Mouse (Mus musculus) ES-E14 (cell line): ENCODE measurements around the gene Ly6c1. TPM values are rescaled to one million over a fixed set of nuclear protein-coding genes. Genes with fewer than 3 reads are reported as not detected.
"Not testable (repeated sequence)": the region's sequence is repeated elsewhere in the genome, so short reads cannot be mapped to it uniquely, and the experiment has no call there.

Experiments used
- DNase-seq: peaks from one replicate; pipeline ENCODE4 v3.0.0-alpha.2; 2013; ENCODE audit warnings: low read depth, low spot score
- H3K27ac ChIP-seq: 2 replicates; pipeline ENCODE4 v1.5.1; 2012; ENCODE audit warnings: low read depth, mild to moderate bottlenecking, low read length, moderate library complexity, mixed read lengths; ENCODE audit not compliant: poor library complexity, insufficient read depth, severe bottlenecking
- H3K36me3 ChIP-seq: 2 replicates; pipeline ENCODE4 v1.6.1; 2012; ENCODE audit warnings: mild to moderate bottlenecking, low read length, moderate library complexity, mixed read lengths; ENCODE audit not compliant: control insufficient read depth, poor library complexity, insufficient read depth, severe bottlenecking
- H3K4me1 ChIP-seq, 2 experiments: fragments of 150-350 bp in 1 of 2; sonication (generic) in 1 of 2; 2 replicates each; pipeline ENCODE4 v1.6.1; 2012; ENCODE audit warnings: low read length in 2 of 2, mild to moderate bottlenecking in 1 of 2, mixed read lengths in 1 of 2; ENCODE audit not compliant: control insufficient read depth in 2 of 2, insufficient read depth in 2 of 2, poor library complexity in 1 of 2
- H3K4me3 ChIP-seq, 2 experiments: fragments of 150-350 bp in 1 of 2; sonication (generic) in 1 of 2; 2 replicates each; pipeline ENCODE4 v1.5.1; 2012; ENCODE audit warnings: low read length in 2 of 2, low read depth in 1 of 2, mild to moderate bottlenecking in 1 of 2, mixed read lengths in 1 of 2; ENCODE audit not compliant: insufficient read depth in 1 of 2, poor library complexity in 1 of 2, severe bottlenecking in 1 of 2
- H3K9ac ChIP-seq: 2 replicates; pipeline ENCODE4 v1.6.1; 2012; ENCODE audit warnings: low read depth, mild to moderate bottlenecking, low read length, mixed read lengths; ENCODE audit not compliant: poor library complexity, insufficient read depth, severe bottlenecking
- H3K9me3 ChIP-seq: fragments of 150-350 bp; sonication (generic); 2 replicates; pipeline ENCODE4 v1.6.1; 2012; ENCODE audit warnings: low read depth, mild to moderate bottlenecking, low read length; ENCODE audit not compliant: control insufficient read depth, insufficient read depth
- CHD2 ChIP-seq: IDR thresholded peaks from 2 replicates; pipeline ENCODE4 v1.6.1; 2014; ENCODE audit warnings: mild to moderate bottlenecking, low read depth, low read length, inconsistent platforms
- HCFC1 ChIP-seq: IDR thresholded peaks from 2 replicates; pipeline ENCODE4 v1.6.1; 2012; ENCODE audit warnings: low read length, inconsistent platforms, borderline replicate concordance; ENCODE audit not compliant: insufficient read depth
- MAFK ChIP-seq: IDR thresholded peaks from 2 replicates; pipeline ENCODE4 v1.6.1; 2014; ENCODE audit warnings: mild to moderate bottlenecking, low read depth, low read length, inconsistent platforms; ENCODE audit not compliant: insufficient read depth
- ZC3H11A ChIP-seq: IDR thresholded peaks from 2 replicates; pipeline ENCODE4 v1.6.1; 2012; ENCODE audit warnings: low read depth, mild to moderate bottlenecking, inconsistent platforms, low read length, borderline replicate concordance
- ZNF384 ChIP-seq: IDR thresholded peaks from 2 replicates; pipeline ENCODE4 v1.6.1; 2012; ENCODE audit warnings: low read depth, low read length, inconsistent platforms
- in situ Hi-C, 2 experiments: fragments of 600-800 bp; cut with MboI; formaldehyde crosslinking; loops; one replicate each; pipeline ENCODE4 v1.15.1; 2025; ENCODE audit warnings: low sequenced_read_pairs in 2 of 2, inconsistent platforms in 1 of 2; ENCODE audit not compliant: unreplicated experiment in 2 of 2
- total RNA-seq: library from RNA; depleted of rRNA; stranded (reverse); fragments of 300-350 nt; gene quantifications from 2 replicates; pipeline ENCODE4 v1.2.3, GENCODE M21; 2012

The Ly6c1 gene
- total RNA-seq, 1 experiment = 7.2 TPM

DNA sequence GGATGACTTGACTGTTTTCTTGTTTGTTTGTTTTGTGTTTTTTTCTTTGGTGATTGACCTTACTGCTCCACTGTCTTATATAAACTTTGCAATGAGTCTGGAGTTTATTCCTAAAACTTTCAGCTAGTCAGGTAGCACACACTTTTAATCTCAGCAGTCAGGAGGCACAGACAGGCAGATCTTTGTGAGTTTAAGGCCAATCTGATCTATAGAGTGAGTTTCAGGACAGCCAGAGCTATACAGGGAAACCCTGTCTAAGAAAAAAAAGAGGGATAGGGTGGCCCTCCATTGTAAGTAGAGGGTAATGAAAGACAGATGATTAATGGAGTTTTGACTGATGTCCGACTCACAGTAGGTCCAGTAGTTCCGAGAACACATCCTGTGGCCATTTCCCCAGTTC, 7.4 kb upstream of the Ly6c1 start:
- no peak overlapping the region for H3K27ac ChIP-seq

DNA sequence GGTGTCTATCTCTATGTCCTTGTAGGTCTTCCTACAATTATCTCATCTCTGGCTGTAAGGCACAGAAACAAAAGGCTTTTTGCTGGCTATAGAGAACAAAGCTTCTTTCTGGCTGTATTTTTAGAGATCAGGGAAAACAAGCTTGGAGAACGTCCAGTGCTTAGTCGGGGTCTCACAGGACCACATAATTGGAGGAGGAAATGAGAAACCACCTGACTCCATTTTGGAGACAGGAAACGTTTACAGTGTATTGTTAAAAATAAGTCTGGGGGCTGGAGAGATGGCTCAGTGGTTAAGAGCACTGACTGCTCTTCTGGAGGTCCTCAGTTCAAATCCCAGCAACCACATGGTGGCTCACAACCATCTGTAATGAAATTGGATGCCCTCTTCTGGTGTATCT, 6.8 kb upstream of the Ly6c1 start:
- not testable (repeated sequence) for H3K4me3 ChIP-seq, H3K36me3 ChIP-seq, DNase-seq, H3K27ac ChIP-seq, H3K9me3 ChIP-seq, H3K9ac ChIP-seq, H3K4me1 ChIP-seq
- in situ Hi-C loops = loop anchor here in 1 of 2 experiments (5.0 kb wide), 1 partner anchor 43 kb away; no protein-coding TSS in a partner anchor

More for the DNA sequence above, 7.4 kb upstream of the Ly6c1 start:
- no peak for DNase-seq
- H3K9ac ChIP-seq = no peak overlapping the region
- no peak for TF ChIP-seq HCFC1
- TF ChIP-seq CHD2 = no peak
- TF ChIP-seq ZC3H11A = no peak
- no peak for TF ChIP-seq ZNF384
- TF ChIP-seq MAFK = no peak
- no peak overlapping the region for H3K4me3 ChIP-seq
- no peaks in the 10 kb centered on the region for H3K4me1 ChIP-seq
- H3K9me3 ChIP-seq = no peaks in the 10 kb centered on the region
- no peaks in the 10 kb centered on the region for H3K36me3 ChIP-seq
- in situ Hi-C loops = loop anchor here in 1 of 2 experiments (5.0 kb wide), 1 partner anchor 44 kb away; no protein-coding TSS in a partner anchor

DNA sequence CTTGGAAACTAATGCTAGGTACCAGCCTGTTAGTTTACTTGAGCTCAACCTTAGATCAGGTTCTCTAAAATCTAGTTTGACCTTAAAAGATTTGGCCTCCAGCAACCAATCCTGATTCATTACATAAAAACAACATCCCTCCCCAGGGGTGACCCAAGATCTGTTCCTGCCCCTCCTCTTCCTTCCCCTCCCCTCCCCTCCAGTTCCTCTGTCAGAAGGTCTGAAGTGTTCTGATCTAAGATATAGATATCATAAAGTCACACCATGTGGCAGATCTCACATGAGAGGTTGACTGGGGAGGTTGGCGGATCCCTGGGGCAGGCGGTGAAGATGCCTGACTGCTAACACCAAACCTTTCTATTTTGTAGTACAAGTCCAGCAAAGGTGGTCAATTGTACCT, 3.8 kb upstream of the Ly6c1 start:
- DNase-seq, in situ Hi-C loops: not testable (repeated sequence)

DNA sequence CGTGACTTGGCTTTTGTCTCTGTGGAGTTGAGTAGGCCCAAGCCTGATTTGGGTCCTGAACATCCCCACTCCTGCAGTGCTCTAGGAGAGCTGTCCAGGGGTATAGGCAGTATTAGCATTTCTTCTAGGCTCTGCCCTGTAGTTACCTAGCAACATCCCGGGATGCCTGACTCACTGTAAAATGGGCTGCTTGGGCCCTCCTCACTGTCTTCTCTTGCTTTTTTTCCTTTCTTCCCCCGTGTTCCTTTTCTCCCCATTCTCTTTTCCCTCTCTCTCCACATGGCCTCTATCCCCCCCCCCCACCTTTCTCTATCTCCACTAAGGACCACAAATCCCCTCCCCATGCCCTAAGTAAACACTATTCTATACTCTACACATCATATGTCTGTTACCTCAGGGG, 2.5 kb upstream of the Ly6c1 start:
- in situ Hi-C loops, H3K9me3 ChIP-seq, H3K4me1 ChIP-seq, DNase-seq, H3K4me3 ChIP-seq, H3K9ac ChIP-seq, H3K36me3 ChIP-seq, H3K27ac ChIP-seq: not testable (repeated sequence)

More for the DNA sequence above, 3.8 kb upstream of the Ly6c1 start:
- H3K27ac ChIP-seq, H3K36me3 ChIP-seq, H3K4me3 ChIP-seq, H3K9me3 ChIP-seq, H3K9ac ChIP-seq, H3K4me1 ChIP-seq: not testable (repeated sequence)

DNA sequence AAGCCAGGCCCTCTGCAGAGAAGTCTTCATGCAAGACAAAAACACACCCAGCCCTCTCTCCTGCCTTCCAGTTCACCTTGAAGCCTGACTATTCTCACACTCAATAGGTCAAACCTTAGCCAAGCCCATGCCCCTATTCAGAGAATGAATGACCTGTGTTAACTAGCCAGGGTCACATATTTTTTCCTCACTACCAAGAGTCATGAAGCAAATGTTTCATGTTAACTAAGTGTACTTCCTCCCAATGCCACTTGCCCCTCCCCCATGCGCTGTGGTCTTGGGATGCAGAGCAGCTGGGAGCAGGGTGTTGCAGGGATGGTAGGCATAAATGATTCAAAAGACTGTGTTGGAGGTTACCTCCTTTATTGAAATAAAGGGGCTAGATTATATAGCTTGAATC, 2.0 kb upstream of the Ly6c1 start:
- H3K36me3 ChIP-seq, H3K9ac ChIP-seq, in situ Hi-C loops, H3K27ac ChIP-seq, DNase-seq, H3K9me3 ChIP-seq, H3K4me3 ChIP-seq, H3K4me1 ChIP-seq: not testable (repeated sequence)

DNA sequence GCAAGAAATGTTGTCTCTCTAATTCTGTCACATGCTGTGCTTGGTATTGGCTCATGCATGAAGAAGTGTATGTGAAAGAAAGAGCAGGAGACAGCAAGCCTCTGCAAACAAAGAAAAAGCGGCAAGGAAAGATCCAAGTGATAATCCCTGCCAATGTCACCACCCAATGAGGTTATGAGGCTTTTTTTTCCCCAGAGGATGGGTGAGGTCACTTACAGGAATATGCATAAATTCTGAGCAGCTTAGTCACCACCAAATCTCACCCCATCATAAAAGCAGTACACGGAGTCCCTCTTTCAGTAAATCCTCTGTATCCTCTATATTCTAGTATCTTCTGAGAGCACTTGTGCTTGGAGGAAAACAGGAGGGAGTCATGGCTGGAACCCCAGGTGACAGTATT, 1.2 kb upstream of the Ly6c1 start:
- H3K9ac ChIP-seq, in situ Hi-C loops, H3K27ac ChIP-seq, H3K4me3 ChIP-seq, DNase-seq, H3K4me1 ChIP-seq, H3K36me3 ChIP-seq, H3K9me3 ChIP-seq: not testable (repeated sequence)

DNA sequence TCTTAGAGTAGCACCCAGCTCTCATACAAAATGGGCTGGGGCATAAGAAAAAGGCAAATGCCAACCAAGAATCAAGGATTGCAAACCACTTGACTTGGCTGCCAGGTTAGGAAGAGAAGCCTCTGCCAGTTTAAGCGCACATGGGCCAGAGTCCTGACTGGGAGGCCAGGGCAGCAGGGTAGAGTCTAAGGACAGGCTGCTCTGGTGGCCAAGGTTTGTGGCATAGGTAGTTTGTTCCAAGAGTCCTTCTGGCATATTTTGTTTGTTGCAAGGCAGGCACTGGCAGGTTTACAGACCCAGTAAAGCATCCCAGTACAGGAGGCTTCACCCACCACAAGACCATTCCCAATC, 685 bp downstream of the Ly6c1 start:
- H3K9ac ChIP-seq, in situ Hi-C loops, H3K9me3 ChIP-seq, H3K36me3 ChIP-seq, H3K27ac ChIP-seq, H3K4me3 ChIP-seq, DNase-seq, H3K4me1 ChIP-seq: not testable (repeated sequence)

DNA sequence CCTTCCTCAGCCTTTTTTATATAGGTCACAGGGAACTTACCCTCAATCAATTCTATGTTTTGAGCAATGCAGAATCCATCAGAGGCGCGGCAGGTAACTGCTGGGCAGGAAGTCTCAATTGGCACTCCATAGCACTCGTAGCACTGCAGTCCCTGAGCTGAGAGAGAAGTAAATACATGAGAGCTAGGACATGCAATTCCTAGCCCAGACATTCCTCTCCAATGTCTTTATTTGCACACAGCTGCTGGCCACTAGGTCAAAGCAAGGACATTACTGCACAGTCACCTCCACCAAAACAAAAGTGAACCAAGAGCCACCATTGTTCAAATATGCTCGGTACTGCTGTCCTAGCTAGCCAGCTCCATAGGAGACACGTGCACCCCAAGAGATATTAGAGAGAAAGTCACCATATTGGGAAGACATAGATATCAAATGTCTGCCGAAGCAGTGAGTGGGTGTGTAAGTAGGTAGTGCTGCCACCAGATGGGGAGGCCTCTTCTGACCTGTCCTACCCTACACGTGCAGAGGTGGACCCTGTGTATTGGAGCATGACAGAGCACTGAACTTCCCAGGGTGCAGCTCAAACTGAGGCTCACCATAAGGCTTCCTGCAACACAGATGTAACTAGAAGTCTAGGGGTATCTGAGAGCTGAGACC, 1.2 kb downstream of the Ly6c1 start:
- in situ Hi-C loops, H3K27ac ChIP-seq, H3K4me1 ChIP-seq, H3K36me3 ChIP-seq, DNase-seq, H3K9ac ChIP-seq, H3K9me3 ChIP-seq, H3K4me3 ChIP-seq: not testable (repeated sequence)
